8 mouse cellular contexts compared by ENCODE assay signal in genomic region chr8:22397811-22398141, GRCm38 (mm10). TPM values are rescaled to one million over a fixed set of nuclear protein-coding genes. Genes with fewer than 3 reads are reported as not detected.
DNase-seq lines count a peak whose midpoint lies in the region; ATAC-seq and TF ChIP-seq lines count a peak whose summit lies in the region.

No protein-coding gene starts in this region.

- no peak for DNase-seq in layer of hippocampus, adult 2 months (ENCODE audit: low spot score in 2 of 2)
- DNase-seq in layer of hippocampus, adult 9-10 months (ENCODE audit: low spot score) = no peak
- no peak for DNase-seq in intestine, embryonic 14.5 days (ENCODE audit: low spot score)
- no peak for DNase-seq in adrenal gland, adult 18-20 months (ENCODE audit: low spot score in 2 of 2)
- no peak for DNase-seq in right cerebral cortex, postnatal 14 days
- no peak for DNase-seq in right cerebral cortex, postnatal 36 days (ENCODE audit: low spot score in 2 of 2)

- WGBS in intestine, embryonic 14.5 days = 1% methylated on average over 13 of the region's 13 CpGs

- no peaks in the 10 kb centered on the region for H3K79me2 ChIP-seq in myocyte (ENCODE audit: control insufficient read depth, insufficient read depth)

- H3K9me3 ChIP-seq in intestine, embryonic 14.5 days (ENCODE audit: control insufficient read depth, low read length) = no peaks in the 10 kb centered on the region

- H3K27ac ChIP-seq in layer of hippocampus, adult 2 months = peak overlapping the region; percentile 95
- H3K27ac ChIP-seq in brown adipose tissue, adult 24 weeks (replicated peaks; ENCODE audit: low read depth, low read length) = peak overlapping the region; percentile 35; the same call in 1 of the 2 replicates
- H3K27ac ChIP-seq in intestine, embryonic 14.5 days (ENCODE audit: low read depth) = peak overlapping the region; percentile 80; the same call in 1 of the 2 replicates

- peak overlapping the region; percentile 70 for H3K9ac ChIP-seq in intestine, embryonic 14.5 days (ENCODE audit: low read length)

- H3K27me3 ChIP-seq in intestine, embryonic 14.5 days (replicated peaks; ENCODE audit: control insufficient read depth, insufficient read depth, low read length) = no peaks in the 10 kb centered on the region
- no peaks in the 10 kb centered on the region for H3K27me3 ChIP-seq in myocyte (ENCODE audit: control insufficient read depth, insufficient read depth, insufficient read length)

- peak overlapping the region; percentile 45 for H3ac ChIP-seq in myocyte (ENCODE audit: control insufficient read depth, insufficient read length)

- ATAC-seq in intestine, embryonic 14.5 days (replicated peaks; ENCODE audit: low FRiP score, low TSS enrichment, low read depth) = 0 out of 2 replicates have a peak, but pooled peaks have one; percentile 2

- 0 out of 2 replicates have a peak, but pooled peaks cover 4% of the 10 kb centered on the region for H3K36me3 ChIP-seq in intestine, embryonic 14.5 days (ENCODE audit: control insufficient read depth, insufficient read depth, low read length)
- H3K36me3 ChIP-seq in myocyte (ENCODE audit: control insufficient read depth, insufficient read depth) = no peaks in the 10 kb centered on the region

- TF ChIP-seq CTCF in layer of hippocampus, adult 2 months (conservative IDR thresholded peaks at IDR 0.05) = no peak

- no peak for TF ChIP-seq POLR2A in myocyte (IDR thresholded peaks at IDR 0.05; ENCODE audit: insufficient read length, low read depth)

- H3K4me2 ChIP-seq in intestine, embryonic 14.5 days (ENCODE audit: low read length) = peak overlapping the region; percentile 72
- H3K4me2 ChIP-seq in myocyte (ENCODE audit: low read depth) = peak overlapping the region; percentile 100

- H3K4me1 ChIP-seq in brown adipose tissue, adult 24 weeks (ENCODE audit: control insufficient read depth, insufficient read depth, insufficient read length, low read length) = 0 out of 2 replicates have a peak, but pooled peaks cover 2% of the 10 kb centered on the region
- peaks cover 10% of the 10 kb centered on the region; the same call in 1 of the 2 replicates for H3K4me1 ChIP-seq in intestine, embryonic 14.5 days (replicated peaks; ENCODE audit: control insufficient read depth, insufficient read depth, low read length)

- H3K4me3 ChIP-seq in layer of hippocampus, adult 2 months = peak overlapping the region; percentile 55
- peak overlapping the region; percentile 97 for H3K4me3 ChIP-seq in brown adipose tissue, adult 24 weeks (ENCODE audit: insufficient read depth, low read depth, low read length)
- peak overlapping the region; percentile 67 for H3K4me3 ChIP-seq in intestine, embryonic 14.5 days (ENCODE audit: low read depth, low read length)
- peak overlapping the region; percentile 39 for H3K4me3 ChIP-seq in myocyte

TF ChIP-seq in myocyte, 11 proteins besides CTCF, POLR2A, EP300 and RAD21:
- no peak for TF ChIP-seq TCF12 (IDR thresholded peaks at IDR 0.05; ENCODE audit: insufficient read depth, poor library complexity, severe bottlenecking)
- no peak for TF ChIP-seq POLR2AphosphoS2 (IDR thresholded peaks at IDR 0.05; ENCODE audit: insufficient read length, low read depth)
- TF ChIP-seq REST (IDR thresholded peaks at IDR 0.05; ENCODE audit: insufficient read depth, insufficient read length) = no peak
- no peak for TF ChIP-seq MAX (IDR thresholded peaks at IDR 0.05; ENCODE audit: low read depth)
- no peak for TF ChIP-seq CEBPB (IDR thresholded peaks at IDR 0.05; ENCODE audit: insufficient read depth, poor library complexity, severe bottlenecking)

RNA-seq across cellular contexts. Expression of gene Slc25a15, which starts 0.6 kb away (rescaled TPM):
- total RNA-seq in layer of hippocampus, adult 2 months (2021) = 10 to 100 TPM in 1 of 2 experiments, 1 to 10 TPM in 1; 9.7 to 12.3 TPM
- 8.8 and 9.4 TPM in 2 replicates for polyA plus RNA-seq in brown adipose tissue, adult 24 weeks (2012; ENCODE audit: insufficient read depth, insufficient read length, missing spikeins)
- polyA plus RNA-seq in intestine, embryonic 14.5 days (2014; fragmentation: Nextera tagmentation; extraction: Ambion mirVana) = 49.4 and 53.8 TPM in 2 replicates
- 3.4 TPM for polyA plus RNA-seq in myocyte (2012; fragmentation: generic; extraction: Trizol)
- 10 to 100 TPM; 10.7 to 15.4 TPM for total RNA-seq in adrenal gland, adult 18-20 months (2021)

RNA-seq across cellular contexts. Expression of gene Mrps31, which starts 13.4 kb away (rescaled TPM):
- 10 to 100 TPM; 23.5 to 23.6 TPM for total RNA-seq in layer of hippocampus, adult 2 months (2021)
- 85.5 and 102 TPM in 2 replicates for polyA plus RNA-seq in brown adipose tissue, adult 24 weeks (2012; ENCODE audit: insufficient read depth, insufficient read length, missing spikeins)
- polyA plus RNA-seq in intestine, embryonic 14.5 days (2014; fragmentation: Nextera tagmentation; extraction: Ambion mirVana) = 59.8 and 62.0 TPM in 2 replicates
- 16.5 TPM for polyA plus RNA-seq in myocyte (2012; fragmentation: generic; extraction: Trizol)
- total RNA-seq in adrenal gland, adult 18-20 months (2021) = 10 to 100 TPM; 36.6 to 44.4 TPM

Comparison
In these comparisons a context has a peak if more than half of its experiments do, and no peak if none do; other contexts are left out.
1. H3K27ac ChIP-seq: peak in every context shown above with its lines; median percentile 95 in layer of hippocampus, adult 2 months; 80 in intestine, embryonic 14.5 days; 35 in brown adipose tissue, adult 24 weeks.
2. H3K4me3 ChIP-seq: peak in every context shown above with its lines; median percentile 97 in brown adipose tissue, adult 24 weeks; 67 in intestine, embryonic 14.5 days; 55 in layer of hippocampus, adult 2 months; 39 in myocyte.